In the genomic region with DNA sequence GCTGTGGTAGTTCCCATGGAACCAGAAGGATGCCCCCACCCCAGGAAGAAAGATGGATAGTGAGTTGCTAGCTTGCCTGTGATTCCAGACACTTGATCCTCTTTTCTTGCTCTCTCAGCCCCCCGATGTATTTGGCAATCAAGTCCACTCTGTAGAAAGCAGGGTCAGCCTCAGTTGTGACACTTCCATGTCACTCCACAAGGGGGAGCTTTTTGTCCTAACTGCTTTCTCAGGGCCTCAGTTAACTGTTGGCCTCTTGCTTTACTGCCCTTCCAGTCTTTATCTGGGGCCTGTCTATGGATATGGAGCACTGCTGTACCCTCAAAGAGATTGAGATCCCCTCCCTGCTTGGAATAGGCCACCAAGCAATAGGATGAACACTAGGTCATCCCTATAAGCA, we compare ENCODE assay signal across 9 mouse cellular contexts. TPM values are rescaled to one million over a fixed set of nuclear protein-coding genes. Genes with fewer than 3 reads are reported as not detected.
DNase-seq lines count a peak whose midpoint lies in the region; ATAC-seq and TF ChIP-seq lines count a peak whose summit lies in the region.
"Had no signal": no experiment of that assay in that cellular context is flagged by ENCODE, and none has a peak within 500 bp of the region (broad histone marks: within the 10 kb centered on the region; RNA-seq: fewer than 3 reads in every experiment).

No protein-coding gene starts in this region.

- no peak overlapping the region for H3K4me3 ChIP-seq in intestine, postnatal 0 days (ENCODE audit: low read depth, low read length)
- no peak overlapping the region for H3K4me3 ChIP-seq in intestine, embryonic 15.5 days (replicated peaks)
- H3K4me3 ChIP-seq: embryonic facial prominence, embryonic 15.5 days; limb, embryonic 13.5 days had no signal

- no peaks in the 10 kb centered on the region; the same call in 1 of the 2 replicates for H3K36me3 ChIP-seq in intestine, postnatal 0 days (ENCODE audit: control insufficient read depth, insufficient read depth)
- 0 out of 2 replicates have a peak, but pooled peaks cover 3% of the 10 kb centered on the region for H3K36me3 ChIP-seq in intestine, embryonic 15.5 days

- H3K9me3 ChIP-seq in intestine, postnatal 0 days (ENCODE audit: control insufficient read depth), result no peaks in the 10 kb centered on the region
- no peaks in the 10 kb centered on the region for H3K9me3 ChIP-seq in intestine, embryonic 15.5 days
- H3K9me3 ChIP-seq: embryonic facial prominence, embryonic 15.5 days; limb, embryonic 13.5 days had no signal

- H3K4me1 ChIP-seq in intestine, postnatal 0 days (replicated peaks; ENCODE audit: control insufficient read depth, insufficient read depth, low read length), result peaks cover 5% of the 10 kb centered on the region
- peaks cover 19% of the 10 kb centered on the region for H3K4me1 ChIP-seq in intestine, embryonic 15.5 days (replicated peaks)

- no peaks in the 10 kb centered on the region for H3K27me3 ChIP-seq in intestine, postnatal 0 days (replicated peaks; ENCODE audit: control insufficient read depth, insufficient read depth, low read length)
- H3K27me3 ChIP-seq in intestine, embryonic 15.5 days (replicated peaks), result no peaks in the 10 kb centered on the region
- H3K27me3 ChIP-seq: embryonic facial prominence, embryonic 15.5 days; limb, embryonic 13.5 days had no signal

- no peak overlapping the region for H3K4me2 ChIP-seq in intestine, postnatal 0 days (replicated peaks; ENCODE audit: low read depth)
- no peak overlapping the region for H3K4me2 ChIP-seq in intestine, embryonic 15.5 days (replicated peaks)
- H3K4me2 ChIP-seq: embryonic facial prominence, embryonic 15.5 days; limb, embryonic 13.5 days had no signal

- ATAC-seq in intestine, postnatal 0 days, result no peak
- ATAC-seq in intestine, embryonic 15.5 days, result no peak
- no peak for ATAC-seq in erythroid progenitor cell, adult 5-6 weeks (replicated peaks; ENCODE audit: low FRiP score, poor library complexity, severe bottlenecking)

- H3K27ac ChIP-seq in intestine, postnatal 0 days (ENCODE audit: low read depth, low read length), result no peak overlapping the region
- H3K27ac ChIP-seq in intestine, embryonic 15.5 days, result no peak overlapping the region
- H3K27ac ChIP-seq: embryonic facial prominence, embryonic 15.5 days; limb, embryonic 13.5 days had no signal

- peak; percentile 72 for DNase-seq in 416B (ENCODE audit: low read depth)
- DNase-seq in CD8-positive naive resting alpha-beta T cell, adult 2 months (ENCODE audit: low read depth in 2 of 2, low spot score in 2 of 2), result peak; percentile 26 to 48
- peak; percentile 50 for DNase-seq in embryo, embryonic 11 days
- peak; percentile 77 for DNase-seq in retina, embryonic 14.5 days (ENCODE audit: low spot score)

- TF ChIP-seq CTCF in intestine, postnatal 0 days (IDR thresholded peaks at IDR 0.05; ENCODE audit: low read depth), result peak; percentile 80

- WGBS in intestine, postnatal 0 days, result 68% methylated on average over 1 of the region's 1 CpGs
- 76% methylated on average over 1 of the region's 1 CpGs for WGBS in intestine, embryonic 15.5 days

- H3K9ac ChIP-seq in intestine, postnatal 0 days (ENCODE audit: low read depth, low read length), result no peak overlapping the region
- no peak overlapping the region for H3K9ac ChIP-seq in intestine, embryonic 15.5 days
- H3K9ac ChIP-seq: embryonic facial prominence, embryonic 15.5 days; limb, embryonic 13.5 days had no signal

RNA-seq across cellular contexts. Expression of gene Tssc4, which starts 4.0 kb away (rescaled TPM):
- 32.8 and 34.0 TPM in 2 replicates for polyA plus RNA-seq in intestine, postnatal 0 days (2015; fragmentation: Nextera tagmentation; extraction: Ambion mirVana)
- polyA plus RNA-seq in intestine, embryonic 15.5 days (2015; fragmentation: Nextera tagmentation; extraction: Ambion mirVana), result 76.0 and 76.2 TPM in 2 replicates
- total RNA-seq in erythroid progenitor cell, adult 5-6 weeks (2015; ENCODE audit: low replicate concordance), result 10.9 and 13.7 TPM in 2 replicates
- total RNA-seq in erythroid progenitor cell, adult 5-6 weeks (2017; ENCODE audit: low replicate concordance), result 6.2 and 21.0 TPM in 2 replicates

RNA-seq across cellular contexts. Expression of gene Cd81, which starts 20.5 kb away (rescaled TPM):
- polyA plus RNA-seq in intestine, postnatal 0 days (2015; fragmentation: Nextera tagmentation; extraction: Ambion mirVana), result 212 and 216 TPM in 2 replicates
- polyA plus RNA-seq in intestine, embryonic 15.5 days (2015; fragmentation: Nextera tagmentation; extraction: Ambion mirVana), result 411 and 413 TPM in 2 replicates
- 102 and 110 TPM in 2 replicates for total RNA-seq in erythroid progenitor cell, adult 5-6 weeks (2015; ENCODE audit: low replicate concordance)
- total RNA-seq in erythroid progenitor cell, adult 5-6 weeks (2017; ENCODE audit: low replicate concordance), result 92.2 and 202 TPM in 2 replicates

RNA-seq across cellular contexts. Expression of gene Trpm5, which starts 21.4 kb away (rescaled TPM):
- polyA plus RNA-seq in intestine, postnatal 0 days (2015; fragmentation: Nextera tagmentation; extraction: Ambion mirVana), result 0.97 and 1.3 TPM in 2 replicates
- polyA plus RNA-seq in intestine, embryonic 15.5 days (2015; fragmentation: Nextera tagmentation; extraction: Ambion mirVana), result 8.2 and 9.8 TPM in 2 replicates
- total RNA-seq in erythroid progenitor cell, adult 5-6 weeks (2015; ENCODE audit: low replicate concordance), result not detected in 2 replicates
- not detected in 2 replicates for total RNA-seq in erythroid progenitor cell, adult 5-6 weeks (2017; ENCODE audit: low replicate concordance)

RNA-seq across cellular contexts. Expression of gene Kcnq1, which starts 33.1 kb away (rescaled TPM):
- polyA plus RNA-seq in intestine, postnatal 0 days (2015; fragmentation: Nextera tagmentation; extraction: Ambion mirVana), result 10.5 and 13.8 TPM in 2 replicates
- 7.9 and 9.9 TPM in 2 replicates for polyA plus RNA-seq in intestine, embryonic 15.5 days (2015; fragmentation: Nextera tagmentation; extraction: Ambion mirVana)
- not detected in 2 replicates for total RNA-seq in erythroid progenitor cell, adult 5-6 weeks (2015; ENCODE audit: low replicate concordance)
- total RNA-seq in erythroid progenitor cell, adult 5-6 weeks (2017; ENCODE audit: low replicate concordance), result not detected in 2 replicates
